Mouse (Mus musculus) layer of hippocampus, adult 8-10 months (tissue): ENCODE measurements around the gene Chrm3. TPM values are rescaled to one million over a fixed set of nuclear protein-coding genes. Genes with fewer than 3 reads are reported as not detected.

Source experiments
- DNase-seq, 2 experiments: peaks; one replicate each; pipeline ENCODE4 v3.0.0; 2022; ENCODE audit warnings: low spot score in 2 of 2
- total RNA-seq, 4 experiments: library from RNA; stranded (reverse); gene quantifications; 2 replicates each; pipeline ENCODE4 v1.2.4; 2022

Chrm3 gene
- total RNA-seq, 4 experiments from 2014 or later: 40.5 to 55.7 (median 45.6) TPM

- peak; percentile 21 to 23 for DNase-seq
Measured at GRCm38 (mm10) chr13:10071165-10071564, 289.5 kb downstream of the Chrm3 start.

GRCm38 (mm10) chr13:10068927-10069580 lies 291.6 kb downstream of the Chrm3 start:
- no peak for DNase-seq

GRCm38 (mm10) chr13:10066829-10067618 lies 293.6 kb downstream of the Chrm3 start:
- no peak for DNase-seq

GRCm38 (mm10) chr13:10065776-10066175 lies 294.9 kb downstream of the Chrm3 start:
- DNase-seq: no peak

- no peak for DNase-seq
Measured at GRCm38 (mm10) chr13:10062681-10063080, 298.0 kb downstream of the Chrm3 start.

- DNase-seq: no peak
Measured at GRCm38 (mm10) chr13:10058993-10059392, 301.7 kb downstream of the Chrm3 start.

- no peak for DNase-seq
Measured at GRCm38 (mm10) chr13:10057644-10058198, 302.9 kb downstream of the Chrm3 start.

GRCm38 (mm10) chr13:10054086-10054485 lies 306.6 kb downstream of the Chrm3 start:
- no peak for DNase-seq

GRCm38 (mm10) chr13:10053301-10053889 lies 307.3 kb downstream of the Chrm3 start:
- DNase-seq: no peak

GRCm38 (mm10) chr13:10045651-10046350 lies 314.8 kb downstream of the Chrm3 start:
- no peak for DNase-seq

- DNase-seq: no peak
Measured at GRCm38 (mm10) chr13:10044084-10044483, 316.6 kb downstream of the Chrm3 start.

GRCm38 (mm10) chr13:10033570-10034399 lies 326.9 kb downstream of the Chrm3 start:
- DNase-seq: no peak

GRCm38 (mm10) chr13:10031547-10031946 lies 329.1 kb downstream of the Chrm3 start:
- DNase-seq: no peak

- DNase-seq: no peak
Measured at GRCm38 (mm10) chr13:10029944-10030343, 330.7 kb downstream of the Chrm3 start.

- no peak for DNase-seq
Measured at GRCm38 (mm10) chr13:10025134-10025533, 335.5 kb downstream of the Chrm3 start.

GRCm38 (mm10) chr13:10023112-10023511 lies 337.5 kb downstream of the Chrm3 start:
- DNase-seq: no peak

GRCm38 (mm10) chr13:10019252-10019651 lies 341.4 kb downstream of the Chrm3 start:
- no peak for DNase-seq

GRCm38 (mm10) chr13:10002916-10003315 lies 357.7 kb downstream of the Chrm3 start:
- DNase-seq: no peak

- DNase-seq: peak in 1 of 2 experiments; percentile 40
Measured at GRCm38 (mm10) chr13:9997664-9998328, 362.9 kb downstream of the Chrm3 start.

- DNase-seq: no peak
Measured at GRCm38 (mm10) chr13:9995852-9996251, 364.8 kb downstream of the Chrm3 start.
